Mouse (Mus musculus): Measurements from ENCODE around the gene Mov10. TPM values are rescaled to one million over a fixed set of nuclear protein-coding genes. Genes with fewer than 3 reads are reported as not detected.
"Not testable (repeated sequence)": the region's sequence is repeated elsewhere in the genome, so short reads cannot be mapped to it uniquely, and the experiment has no call there.

The Mov10 gene
- polyA plus RNA-seq, 1 experiment from 2014 or later, result 22.1 TPM

DNA sequence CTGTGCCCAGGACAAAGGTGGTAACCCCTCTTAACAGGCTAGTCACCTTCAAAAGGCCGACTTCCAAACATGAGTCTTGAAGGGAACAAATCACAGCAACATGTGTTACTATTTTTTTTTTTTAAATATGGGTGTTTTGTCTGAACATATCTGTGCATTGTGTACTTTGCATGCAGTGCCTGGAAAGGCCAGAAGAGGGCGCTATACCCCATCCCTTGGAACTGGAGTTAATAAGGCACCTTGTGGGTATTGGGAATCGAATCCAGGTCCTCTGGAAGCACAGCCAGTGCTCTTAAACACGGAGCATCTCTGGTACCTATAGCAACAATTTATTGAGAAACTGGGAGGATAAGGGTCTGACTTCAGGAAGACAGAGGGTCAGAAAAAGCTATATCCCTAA is 53.3 kb downstream of the Mov10 start:
- peaks cover 2 to 6% of the 10 kb centered on the region in 2 experiments; a peak in 1 of 4 replicates for H3K4me1 ChIP-seq (ENCODE audit: control insufficient read depth in 2 of 2, insufficient read depth in 2 of 2, low read length in 2 of 2)
- ATAC-seq (ENCODE audit: insufficient number of reproducible peaks, insufficient read depth, low FRiP score, low read depth), result no peak
- no peaks in the 10 kb centered on the region for H3K27me3 ChIP-seq (ENCODE audit: control insufficient read depth, insufficient read depth, low read length)
- H3K27ac ChIP-seq (replicated peaks in 1 of 2; ENCODE audit: control insufficient read depth in 1 of 2, insufficient read depth in 1 of 2, low read depth in 2 of 2, low read length in 2 of 2), result no peak overlapping the region
- H3K36me3 ChIP-seq (ENCODE audit: control insufficient read depth, insufficient read depth, low read length), result no peaks in the 10 kb centered on the region
- H3K4me3 ChIP-seq (ENCODE audit: control insufficient read depth in 1 of 2, insufficient read depth in 1 of 2, low read depth in 1 of 2, low read length in 2 of 2), result no peak overlapping the region
- no peaks in the 10 kb centered on the region for H3K9me3 ChIP-seq (ENCODE audit: control insufficient read depth, low read length)
- WGBS, result 19% methylated on average over 4 of the region's 4 CpGs
- H3K9ac ChIP-seq (ENCODE audit: low read length), result no peak overlapping the region
- H3K4me2 ChIP-seq (ENCODE audit: low read length), result no peak overlapping the region

DNA sequence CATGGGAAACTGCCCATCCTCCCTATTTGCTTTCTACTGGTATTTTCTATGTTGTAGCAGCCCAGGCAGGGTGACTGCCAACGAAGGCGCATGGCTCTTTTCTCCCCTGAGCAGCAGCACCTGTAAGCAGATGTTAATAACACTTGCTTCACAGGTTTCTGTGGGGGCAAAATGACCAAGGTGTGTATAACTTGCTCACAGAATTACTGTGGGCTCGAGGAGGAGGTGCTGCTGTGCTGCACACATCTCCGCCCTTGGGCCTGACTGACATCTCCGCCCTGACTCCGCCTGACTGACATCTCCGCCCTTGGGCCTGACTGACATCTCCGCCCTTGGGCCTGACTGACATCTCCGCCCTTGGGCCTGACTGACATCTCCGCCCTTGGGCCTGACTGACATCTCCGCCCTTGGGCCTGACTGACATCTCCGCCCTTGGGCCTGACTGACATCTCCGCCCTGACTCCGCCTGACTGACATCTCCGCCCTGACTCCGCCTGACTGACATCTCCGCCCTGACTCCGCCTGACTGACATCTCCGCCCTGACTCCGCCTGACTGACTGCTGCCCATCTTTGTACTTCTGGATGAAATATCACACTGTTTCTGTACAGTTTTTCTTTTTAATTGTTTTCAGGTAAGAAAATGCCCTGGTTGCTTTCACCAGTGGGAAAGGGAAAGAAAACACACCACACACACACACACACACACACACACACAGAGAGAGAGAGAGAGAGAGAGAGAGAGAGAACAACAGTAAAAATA is 56.1 kb downstream of the Mov10 start:
- H3K4me1 ChIP-seq (ENCODE audit: control insufficient read depth in 2 of 2, insufficient read depth in 2 of 2, low read length in 2 of 2); H3K4me3 ChIP-seq (ENCODE audit: control insufficient read depth in 1 of 2, insufficient read depth in 1 of 2, low read depth in 1 of 2, low read length in 2 of 2); H3K36me3 ChIP-seq (ENCODE audit: control insufficient read depth, insufficient read depth, low read length); ATAC-seq (ENCODE audit: insufficient number of reproducible peaks, insufficient read depth, low FRiP score, low read depth); H3K9ac ChIP-seq (ENCODE audit: low read length); H3K27ac ChIP-seq (replicated peaks in 1 of 2; ENCODE audit: control insufficient read depth in 1 of 2, insufficient read depth in 1 of 2, low read depth in 2 of 2, low read length in 2 of 2); H3K27me3 ChIP-seq (ENCODE audit: control insufficient read depth, insufficient read depth, low read length); H3K9me3 ChIP-seq (ENCODE audit: control insufficient read depth, low read length): not testable (repeated sequence)
- peak overlapping the region; percentile 18; the same call in 1 of the 2 replicates for H3K4me2 ChIP-seq (ENCODE audit: low read length)
- WGBS, result 31% methylated on average over 18 of the region's 20 CpGs

DNA sequence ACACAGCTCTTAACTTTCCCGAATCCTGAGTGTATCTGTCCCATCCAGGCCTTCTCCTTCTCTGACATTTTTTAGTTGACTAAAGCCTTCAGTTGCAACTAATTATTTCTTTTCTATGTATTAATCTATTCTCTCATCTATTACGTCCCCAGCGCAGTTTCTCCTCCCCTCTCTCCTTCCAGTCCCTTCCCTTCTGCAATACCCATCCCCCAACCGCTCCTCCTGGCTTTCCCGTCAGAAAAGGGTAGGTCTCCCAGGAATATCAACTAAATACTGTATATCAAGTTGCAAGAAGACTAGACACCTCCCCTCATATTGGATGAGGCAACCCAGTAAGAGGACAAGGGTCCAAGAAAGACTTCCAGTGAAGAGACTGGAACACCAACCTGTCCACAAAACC is 59.5 kb downstream of the Mov10 start:
- peak overlapping the region; percentile 73 for H3K4me2 ChIP-seq (ENCODE audit: low read length)
- H3K9ac ChIP-seq (ENCODE audit: low read length), result peak overlapping the region; percentile 67
- 21% methylated on average over 5 of the region's 5 CpGs for WGBS
- H3K9me3 ChIP-seq (ENCODE audit: control insufficient read depth, low read length), result no peaks in the 10 kb centered on the region
- H3K4me1 ChIP-seq (ENCODE audit: control insufficient read depth in 2 of 2, insufficient read depth in 2 of 2, low read length in 2 of 2), result peaks cover 2 to 6% of the 10 kb centered on the region in 2 experiments; a peak in 1 of 4 replicates
- peak overlapping the region; percentile 35; a peak in 3 of 4 replicates for H3K4me3 ChIP-seq (ENCODE audit: control insufficient read depth in 1 of 2, insufficient read depth in 1 of 2, low read depth in 1 of 2, low read length in 2 of 2)
- no peak for ATAC-seq (ENCODE audit: insufficient number of reproducible peaks, insufficient read depth, low FRiP score, low read depth)
- H3K27me3 ChIP-seq (ENCODE audit: control insufficient read depth, insufficient read depth, low read length), result no peaks in the 10 kb centered on the region; the same call in 1 of the 2 replicates
- H3K27ac ChIP-seq (replicated peaks in 1 of 2; ENCODE audit: control insufficient read depth in 1 of 2, insufficient read depth in 1 of 2, low read depth in 2 of 2, low read length in 2 of 2), result no peak overlapping the region
- no peaks in the 10 kb centered on the region for H3K36me3 ChIP-seq (ENCODE audit: control insufficient read depth, insufficient read depth, low read length)

DNA sequence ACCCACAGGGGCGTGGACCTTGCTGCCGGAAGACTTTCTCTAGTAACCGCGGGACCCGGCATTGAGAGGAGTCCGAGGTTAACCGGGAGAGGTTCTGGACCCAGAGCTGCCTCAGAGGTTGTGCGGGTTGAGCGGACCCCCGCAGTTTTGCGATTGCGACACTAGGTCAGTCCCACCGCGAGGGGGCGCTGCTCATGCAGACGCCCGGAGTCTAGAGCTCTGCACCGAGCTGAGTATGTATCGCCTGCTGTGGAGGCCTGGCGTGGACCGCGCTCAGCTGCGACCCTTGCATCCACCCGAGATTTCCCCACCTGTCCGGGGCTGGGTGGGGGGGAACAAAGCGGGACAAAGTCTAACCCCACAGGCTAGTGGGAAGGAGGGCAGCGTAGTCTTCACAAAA is 60.0 kb downstream of the Mov10 start:
- WGBS, result under 1% methylated on average over 27 of the region's 27 CpGs
- peaks cover 2 to 6% of the 10 kb centered on the region in 2 experiments; a peak in 1 of 4 replicates for H3K4me1 ChIP-seq (ENCODE audit: control insufficient read depth in 2 of 2, insufficient read depth in 2 of 2, low read length in 2 of 2)
- peak overlapping the region; percentile 35 for H3K4me3 ChIP-seq (ENCODE audit: control insufficient read depth in 1 of 2, insufficient read depth in 1 of 2, low read depth in 1 of 2, low read length in 2 of 2)
- no peaks in the 10 kb centered on the region; the same call in 1 of the 2 replicates for H3K27me3 ChIP-seq (ENCODE audit: control insufficient read depth, insufficient read depth, low read length)
- peak; percentile 71; the same call in 1 of the 2 replicates for ATAC-seq (ENCODE audit: insufficient number of reproducible peaks, insufficient read depth, low FRiP score, low read depth)
- H3K9me3 ChIP-seq (ENCODE audit: control insufficient read depth, low read length), result no peaks in the 10 kb centered on the region
- H3K4me2 ChIP-seq (ENCODE audit: low read length), result peak overlapping the region; percentile 73
- peak overlapping the region; percentile 67 for H3K9ac ChIP-seq (ENCODE audit: low read length)
- no peak overlapping the region for H3K27ac ChIP-seq (replicated peaks in 1 of 2; ENCODE audit: control insufficient read depth in 1 of 2, insufficient read depth in 1 of 2, low read depth in 2 of 2, low read length in 2 of 2)
- no peaks in the 10 kb centered on the region for H3K36me3 ChIP-seq (ENCODE audit: control insufficient read depth, insufficient read depth, low read length)

DNA sequence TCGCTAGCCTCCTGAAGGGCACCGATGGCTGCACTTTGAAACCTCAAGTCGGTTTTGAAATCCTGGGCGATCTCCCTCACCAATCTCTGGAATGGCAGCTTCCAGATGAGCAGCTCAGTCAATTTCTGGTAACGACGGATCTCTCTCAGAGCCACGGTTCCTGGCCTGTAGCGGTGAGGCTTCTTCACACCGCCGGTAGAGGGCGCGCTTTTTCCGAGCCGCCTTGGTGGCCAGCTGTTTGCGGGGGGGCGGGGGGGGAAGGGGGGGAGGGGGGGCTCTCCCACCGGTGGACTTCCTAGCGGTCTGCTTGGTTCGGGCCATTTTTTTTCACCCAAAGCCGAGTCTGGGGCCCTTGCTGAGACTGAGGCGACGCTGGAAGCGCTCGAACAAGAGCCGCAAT is 65.5 kb downstream of the Mov10 start:
- not testable (repeated sequence) for H3K27me3 ChIP-seq (ENCODE audit: control insufficient read depth, insufficient read depth, low read length); H3K36me3 ChIP-seq (ENCODE audit: control insufficient read depth, insufficient read depth, low read length); H3K4me1 ChIP-seq (ENCODE audit: control insufficient read depth in 2 of 2, insufficient read depth in 2 of 2, low read length in 2 of 2); ATAC-seq (ENCODE audit: insufficient number of reproducible peaks, insufficient read depth, low FRiP score, low read depth); H3K9me3 ChIP-seq (ENCODE audit: control insufficient read depth, low read length); H3K9ac ChIP-seq (ENCODE audit: low read length); H3K4me3 ChIP-seq (ENCODE audit: control insufficient read depth in 1 of 2, insufficient read depth in 1 of 2, low read depth in 1 of 2, low read length in 2 of 2); H3K27ac ChIP-seq (replicated peaks in 1 of 2; ENCODE audit: control insufficient read depth in 1 of 2, insufficient read depth in 1 of 2, low read depth in 2 of 2, low read length in 2 of 2)
- WGBS, result 18% methylated on average over 25 of the region's 25 CpGs
- H3K4me2 ChIP-seq (ENCODE audit: low read length), result peak overlapping the region; percentile 21; the same call in 1 of the 2 replicates

Other genes starting within 250 kb of the Mov10 start
- 82.5 and 89.5 TPM in 2 replicates for gene Slc16a1, start 179.9 kb downstream of the Mov10 start, polyA plus RNA-seq (2014; fragmentation: Nextera tagmentation; extraction: Ambion mirVana)
- 33.0 and 33.2 TPM in 2 replicates for gene Ppm1j, start 37.5 kb downstream of the Mov10 start, polyA plus RNA-seq (2014; fragmentation: Nextera tagmentation; extraction: Ambion mirVana)
- 1.0 and 1.9 TPM in 2 replicates for gene Fam19a3, start 36.7 kb downstream of the Mov10 start, polyA plus RNA-seq (2014; fragmentation: Nextera tagmentation; extraction: Ambion mirVana)
- gene Rhoc, start 30.2 kb downstream of the Mov10 start, polyA plus RNA-seq (2014; fragmentation: Nextera tagmentation; extraction: Ambion mirVana), result 178 and 202 TPM in 2 replicates
- gene St7l, start 45.4 kb upstream of the Mov10 start, polyA plus RNA-seq (2014; fragmentation: Nextera tagmentation; extraction: Ambion mirVana), result 24.1 and 28.6 TPM in 2 replicates
- 185 and 187 TPM in 2 replicates for gene Capza1, start 45.9 kb upstream of the Mov10 start, polyA plus RNA-seq (2014; fragmentation: Nextera tagmentation; extraction: Ambion mirVana)
- gene Wnt2b, start 143.4 kb upstream of the Mov10 start, polyA plus RNA-seq (2014; fragmentation: Nextera tagmentation; extraction: Ambion mirVana), result 0.85 and 1.3 TPM in 2 replicates
- 22.8 and 24.0 TPM in 2 replicates for gene Cttnbp2nl, start 234.6 kb upstream of the Mov10 start, polyA plus RNA-seq (2014; fragmentation: Nextera tagmentation; extraction: Ambion mirVana)
- gene 4930564D02Rik, start 248.3 kb upstream of the Mov10 start, polyA plus RNA-seq (2014; fragmentation: Nextera tagmentation; extraction: Ambion mirVana), result not detected in 2 replicates

All from heart, embryonic 14.5 days (tissue).